Mouse (Mus musculus) layer of hippocampus, adult 18-20 months (tissue): ENCODE data around the gene Zfp759. TPM values are rescaled to one million over a fixed set of nuclear protein-coding genes. Genes with fewer than 3 reads are reported as not detected.
"Not testable (repeated sequence)": the region's sequence is repeated elsewhere in the genome, so short reads cannot be mapped to it uniquely, and the experiment has no call there.

ENCODE experiments used
- DNase-seq, 2 experiments: peaks; one replicate each; pipeline ENCODE4 v3.0.0; 2022; ENCODE audit warnings: low spot score in 2 of 2
- long read RNA-seq: library from polyadenylated mRNA; stranded (forward); transcript quantifications from one replicate; pipeline ENCODE4 v2.0.0, GENCODE M21; 2021
- total RNA-seq, 2 experiments: library from RNA; stranded (reverse); gene quantifications; 2 replicates each; pipeline ENCODE4 v1.2.3; 2021

The Zfp759 gene
- total RNA-seq, result 10 to 100 TPM in 1 of 2 experiments, 1 to 10 TPM in 1; 9.9 to 13.7 TPM
- long read RNA-seq, partial matches to known transcripts, result 0 of 14 reads
- long read RNA-seq, other reads (novel, unspliced or antisense), result 11 of 14 reads

- DNase-seq, result not testable (repeated sequence)
Measured at GRCm38 (mm10) chr13:67121360-67121759, at the start of gene Zfp759. Gene Zfp759, plus strand, starts transcription at chr13:67121660.

- DNase-seq, result no peak
Measured at GRCm38 (mm10) chr13:67072786-67073185, 48.7 kb upstream of the Zfp759 start.

GRCm38 (mm10) chr13:67077244-67077643 is 44.2 kb upstream of the Zfp759 start:
- no peak for DNase-seq

- DNase-seq, result peak; percentile 73 to 87
Measured at GRCm38 (mm10) chr13:67081142-67081713, 40.2 kb upstream of the Zfp759 start.

- no peak for DNase-seq
Measured at GRCm38 (mm10) chr13:67081946-67082345, 39.5 kb upstream of the Zfp759 start.

- DNase-seq, result no peak
Measured at GRCm38 (mm10) chr13:67090154-67090553, 31.3 kb upstream of the Zfp759 start.

- no peak for DNase-seq
Measured at GRCm38 (mm10) chr13:67097876-67098275, 23.6 kb upstream of the Zfp759 start, which contains the start of gene Zfp708. Gene Zfp708, minus strand, starts transcription at chr13:67097976.

- no peak for DNase-seq
Measured at GRCm38 (mm10) chr13:67107681-67108080, 13.8 kb upstream of the Zfp759 start.

GRCm38 (mm10) chr13:67108194-67108820 is 13.2 kb upstream of the Zfp759 start, which contains the start of gene Gm28557:
Gene Gm28557, minus strand, starts transcription at chr13:67108604.
- DNase-seq, result peak; percentile 90 to 99

- DNase-seq, result no peak
Measured at GRCm38 (mm10) chr13:67108821-67109206, 12.6 kb upstream of the Zfp759 start.

- peak in 1 of 2 experiments; percentile 28 for DNase-seq
Measured at GRCm38 (mm10) chr13:67112096-67112495, 9.4 kb upstream of the Zfp759 start.

GRCm38 (mm10) chr13:67113287-67113686 is 8.2 kb upstream of the Zfp759 start:
- no peak for DNase-seq

- DNase-seq, result not testable (repeated sequence)
Measured at GRCm38 (mm10) chr13:67116163-67116562, 5.3 kb upstream of the Zfp759 start, which contains the start of gene Rslcan18. Gene Rslcan18, minus strand, starts transcription at chr13:67116263.

GRCm38 (mm10) chr13:67124460-67124859 is 3.0 kb downstream of the Zfp759 start:
- DNase-seq, result no peak

- not testable (repeated sequence) for DNase-seq
Measured at GRCm38 (mm10) chr13:67127507-67127906, 6.0 kb downstream of the Zfp759 start.

GRCm38 (mm10) chr13:67128038-67128721 is 6.7 kb downstream of the Zfp759 start:
- DNase-seq, result peak; percentile 88 to 94

- not testable (repeated sequence) for DNase-seq
Measured at GRCm38 (mm10) chr13:67166122-67166521, 44.7 kb downstream of the Zfp759 start.

GRCm38 (mm10) chr13:67172991-67173722 is 51.7 kb downstream of the Zfp759 start, which contains the start of gene Rsl1:
Gene Rsl1, plus strand, starts transcription at chr13:67173182.
- peak; percentile 65 to 84 for DNase-seq

GRCm38 (mm10) chr13:67173723-67174055 is 52.2 kb downstream of the Zfp759 start:
- DNase-seq, result no peak
